Mouse (Mus musculus): Measurements from ENCODE around the gene Pdpk1.

GRCm38 (mm10) chr17:24167120-24167519 is 16.4 kb upstream of the Pdpk1 start:
- TF ChIP-seq CTCF (IDR thresholded peaks at IDR 0.05) (no peak), EP300 (IDR thresholded peaks at IDR 0.05) (no peak)
